Mouse (Mus musculus): ENCODE measurements at regions not wholly inside any gene's neighbourhood (a gene's known extent, or its start where the extent isn't known, plus 50 kb on each side); places are given as distances from the start of the nearest gene placed in this dataset.

GRCm38 (mm10) chr2:48407876-48408275 lies 406.0 kb upstream of the Acvr2a start:
- no peak for DNase-seq (ENCODE audit: low read depth, low spot score)

- no peak for DNase-seq (ENCODE audit: low read depth, low spot score)
Measured at GRCm38 (mm10) chr2:48409876-48410275, 404.0 kb upstream of the Acvr2a start.

GRCm38 (mm10) chr2:48411392-48411791 lies 402.5 kb upstream of the Acvr2a start:
- no peak for DNase-seq (ENCODE audit: low read depth, low spot score)

GRCm38 (mm10) chr2:48412683-48413440 lies 401.0 kb upstream of the Acvr2a start:
- DNase-seq (ENCODE audit: low read depth, low spot score): no peak

- DNase-seq (ENCODE audit: low read depth, low spot score): no peak
Measured at GRCm38 (mm10) chr2:48414596-48415481, 399.1 kb upstream of the Acvr2a start.

- DNase-seq (ENCODE audit: low read depth, low spot score): no peak
Measured at GRCm38 (mm10) chr2:48416207-48416750, 397.6 kb upstream of the Acvr2a start.

GRCm38 (mm10) chr2:48417000-48417596 lies 396.8 kb upstream of the Acvr2a start:
- no peak for DNase-seq (ENCODE audit: low read depth, low spot score)

- DNase-seq (ENCODE audit: low read depth, low spot score): no peak
Measured at GRCm38 (mm10) chr2:48420791-48421190, 393.1 kb upstream of the Acvr2a start.

- no peak for DNase-seq (ENCODE audit: low read depth, low spot score)
Measured at GRCm38 (mm10) chr2:48423861-48424442, 390.0 kb upstream of the Acvr2a start.

- no peak for DNase-seq (ENCODE audit: low read depth, low spot score)
Measured at GRCm38 (mm10) chr2:48424562-48424961, 389.3 kb upstream of the Acvr2a start.

GRCm38 (mm10) chr2:48425200-48426090 lies 388.5 kb upstream of the Acvr2a start:
- no peak for DNase-seq (ENCODE audit: low read depth, low spot score)

GRCm38 (mm10) chr2:48432545-48432944 lies 381.4 kb upstream of the Acvr2a start:
- DNase-seq (ENCODE audit: low read depth, low spot score): no peak

GRCm38 (mm10) chr2:48441296-48441990 lies 372.5 kb upstream of the Acvr2a start:
- DNase-seq (ENCODE audit: low read depth, low spot score): no peak

- DNase-seq (ENCODE audit: low read depth, low spot score): no peak
Measured at GRCm38 (mm10) chr2:48441991-48442544, 371.8 kb upstream of the Acvr2a start.

- DNase-seq (ENCODE audit: low read depth, low spot score): no peak
Measured at GRCm38 (mm10) chr2:48445898-48446604, 367.9 kb upstream of the Acvr2a start.

GRCm38 (mm10) chr2:48446617-48447016 lies 367.3 kb upstream of the Acvr2a start:
- DNase-seq (ENCODE audit: low read depth, low spot score): no peak

GRCm38 (mm10) chr2:48449165-48449842 lies 364.6 kb upstream of the Acvr2a start:
- DNase-seq (ENCODE audit: low read depth, low spot score): no peak

Measured in retina, postnatal 7 days (tissue).